Mouse (Mus musculus) c-Kit-positive CD71-positive TER-119-negative erythroid progenitor cells, embryonic 14.5 days (primary cell): ENCODE data around the gene 1190007I07Rik.

Experiments used
- DNase-seq: peaks from one replicate; pipeline ENCODE4 v3.0.0-alpha.2; 2013; ENCODE audit warnings: low read depth

1190007I07Rik gene

DNA sequence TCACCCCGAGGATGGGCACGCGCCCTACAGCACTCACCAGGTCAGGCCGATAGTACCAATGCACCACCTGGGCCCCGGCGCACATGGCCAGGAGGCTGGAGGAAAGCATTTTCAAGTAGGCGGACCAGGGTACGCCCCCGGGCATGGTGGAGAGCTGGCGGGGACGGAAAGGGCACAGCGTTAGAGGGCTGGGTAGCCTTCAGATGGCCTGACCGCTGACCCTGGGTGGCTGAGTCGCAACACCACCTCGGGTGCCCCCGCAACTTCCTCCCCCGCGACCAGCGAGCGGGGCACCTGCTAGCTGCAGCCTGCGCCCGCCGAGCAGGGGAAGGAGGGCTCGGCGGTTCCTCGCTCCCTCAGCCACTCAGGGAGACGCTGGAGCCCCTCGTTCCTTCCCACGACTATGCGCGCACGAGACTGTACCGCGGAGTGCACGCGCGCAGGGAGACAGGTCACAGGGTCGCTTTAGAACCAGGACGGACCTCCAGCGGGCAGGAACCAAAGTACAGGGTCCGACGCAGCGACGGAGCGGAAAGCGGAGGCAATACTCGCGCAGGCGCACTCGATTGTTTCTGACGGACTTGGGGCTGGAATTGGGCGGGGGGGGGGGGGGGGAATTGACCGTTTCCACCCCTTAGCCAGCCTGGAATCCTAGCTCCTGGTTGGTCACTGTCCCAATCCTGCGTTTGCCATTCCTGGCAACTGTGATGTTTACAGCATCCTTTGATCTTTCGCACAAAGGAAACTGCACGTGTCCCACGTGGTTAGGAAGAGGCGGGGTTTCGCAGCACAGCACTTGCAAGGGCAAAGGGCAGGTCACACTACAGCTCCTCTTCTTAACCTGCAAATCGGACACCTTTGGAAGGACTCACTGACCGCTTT, at the start of gene 1190007I07Rik:
Gene 1190007I07Rik, minus strand, starts transcription at position 558 of the 882 bp plus-strand sequence.
- peak; percentile 67 for DNase-seq

DNA sequence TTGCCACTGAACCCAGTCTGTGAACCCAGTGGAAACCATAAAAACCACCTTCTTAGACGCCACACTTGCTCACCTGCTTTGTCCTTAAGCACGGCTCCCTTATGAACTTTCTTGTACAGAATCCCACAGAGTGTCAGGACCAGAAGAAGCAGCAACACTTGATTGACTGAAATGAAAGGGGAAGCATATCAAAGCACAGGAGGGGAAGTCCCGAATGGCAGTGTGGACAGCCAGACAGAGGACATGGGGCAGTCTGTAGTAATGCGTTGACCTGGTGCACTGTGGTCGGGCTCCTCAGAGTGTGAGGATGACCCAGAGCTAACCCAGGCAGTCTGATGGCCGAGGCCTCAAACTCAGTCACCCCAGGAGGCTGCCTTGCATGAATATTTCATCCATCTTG, 47.2 kb upstream of the 1190007I07Rik start:
- DNase-seq = no peak

DNA sequence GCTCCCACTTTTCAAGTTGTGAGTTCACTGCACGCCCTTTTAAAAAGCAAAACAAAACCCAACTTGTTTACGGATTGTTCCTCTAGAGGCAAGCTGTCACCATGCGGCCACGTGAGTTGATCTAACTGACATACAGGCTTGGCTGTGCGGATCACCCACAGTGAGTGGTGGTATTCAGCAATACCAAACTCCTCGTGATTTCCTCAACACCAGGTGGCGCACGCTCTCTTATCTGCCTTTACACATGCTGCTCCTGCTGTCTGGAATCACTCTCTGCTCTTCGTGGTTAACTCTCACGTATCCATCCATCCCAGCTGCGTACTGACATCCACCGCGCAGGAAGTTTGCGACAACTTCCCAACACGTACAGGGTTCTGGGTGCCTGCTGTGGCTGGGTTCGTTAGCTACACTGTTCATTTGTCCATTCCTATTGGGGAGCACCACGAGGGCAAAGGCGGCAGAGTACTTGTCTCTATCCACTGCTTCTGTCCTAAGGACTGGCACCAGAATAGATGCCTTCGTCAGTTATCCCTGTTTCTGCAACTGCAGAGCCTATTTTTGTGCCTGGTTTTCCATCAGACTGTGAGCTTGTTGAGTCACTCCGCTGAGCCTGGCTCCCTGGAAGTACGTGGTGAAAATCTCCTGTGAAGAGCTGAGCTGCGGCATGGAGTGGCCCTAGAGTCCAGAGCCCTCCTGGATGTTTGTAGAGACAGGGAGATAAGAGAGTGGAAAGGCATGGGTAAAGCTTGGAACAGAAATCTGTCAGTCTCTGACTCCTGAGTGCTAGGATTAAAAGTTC, 43.6 kb upstream of the 1190007I07Rik start:
- peak; percentile 60 for DNase-seq

DNA sequence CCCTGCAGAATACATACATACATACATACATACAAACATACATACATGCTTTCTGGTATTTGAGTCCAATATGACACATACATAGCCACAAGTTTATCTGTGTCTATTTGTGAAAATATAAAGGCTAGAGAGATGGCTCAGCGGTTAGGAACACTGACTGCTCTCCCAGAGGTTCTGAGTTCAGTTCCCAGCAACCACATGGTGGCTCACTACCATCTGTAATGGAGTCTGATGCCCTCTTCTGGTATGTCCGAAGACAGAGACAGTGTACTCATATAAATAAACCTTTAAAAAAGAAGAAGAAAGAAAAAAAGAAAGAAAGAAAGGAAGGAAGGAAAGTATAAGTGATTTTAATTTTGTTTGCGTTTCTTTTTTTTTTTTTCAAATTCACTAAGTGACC, 42.9 kb upstream of the 1190007I07Rik start:
- DNase-seq = no peak

DNA sequence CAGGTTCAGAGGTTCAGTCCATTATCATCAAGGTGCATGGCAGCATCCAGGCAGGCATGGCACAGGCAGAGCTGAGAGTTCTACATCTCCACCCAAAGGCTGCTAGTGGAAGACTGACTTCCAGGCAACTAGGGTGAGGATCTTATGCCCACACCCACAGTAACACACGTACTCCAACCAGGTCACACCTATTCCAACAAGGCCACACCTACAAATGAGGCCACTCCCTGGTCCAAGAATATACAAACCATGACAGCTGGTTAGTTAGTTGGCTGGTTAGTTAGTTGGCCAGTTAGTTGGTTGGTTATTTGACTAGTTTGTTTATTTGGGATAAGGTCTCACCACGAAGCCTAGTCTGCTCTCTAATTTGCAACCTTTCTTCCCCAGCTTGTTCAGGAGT, 40.3 kb upstream of the 1190007I07Rik start:
- no peak for DNase-seq

DNA sequence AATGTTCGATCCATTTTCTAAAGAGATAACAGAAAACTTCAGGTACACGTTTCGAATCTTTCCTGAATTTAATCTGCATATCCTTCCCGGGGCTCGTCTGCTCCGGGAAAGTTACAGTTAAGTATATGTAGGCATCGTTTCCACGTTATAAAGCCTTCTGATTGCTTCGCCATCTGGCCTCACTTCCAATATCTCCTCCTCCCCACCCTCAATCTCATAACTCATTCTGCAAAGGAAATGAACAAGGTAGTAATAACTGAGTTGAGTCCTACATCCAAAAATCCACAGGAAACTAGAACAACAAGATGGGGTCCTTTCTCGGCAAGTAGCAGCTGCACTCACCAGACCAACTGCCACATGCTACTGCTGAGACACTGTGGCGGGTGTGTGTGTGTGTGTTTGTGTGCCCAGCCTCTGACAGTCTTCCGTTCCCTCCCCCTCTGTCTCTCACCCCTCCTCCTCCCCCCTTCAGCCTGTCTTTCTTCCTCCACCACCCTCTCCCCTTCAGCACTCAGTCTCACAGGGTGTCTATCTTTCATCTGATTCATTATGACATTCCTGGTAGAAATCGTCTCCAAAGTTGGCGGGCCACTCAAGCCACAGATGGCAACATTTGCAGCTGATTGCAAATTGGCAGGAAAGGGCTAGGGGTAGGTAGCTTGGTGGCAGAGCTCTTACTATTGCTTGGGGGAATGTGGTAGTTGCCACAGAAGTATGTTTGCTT, 39.4 kb upstream of the 1190007I07Rik start:
- no peak for DNase-seq

DNA sequence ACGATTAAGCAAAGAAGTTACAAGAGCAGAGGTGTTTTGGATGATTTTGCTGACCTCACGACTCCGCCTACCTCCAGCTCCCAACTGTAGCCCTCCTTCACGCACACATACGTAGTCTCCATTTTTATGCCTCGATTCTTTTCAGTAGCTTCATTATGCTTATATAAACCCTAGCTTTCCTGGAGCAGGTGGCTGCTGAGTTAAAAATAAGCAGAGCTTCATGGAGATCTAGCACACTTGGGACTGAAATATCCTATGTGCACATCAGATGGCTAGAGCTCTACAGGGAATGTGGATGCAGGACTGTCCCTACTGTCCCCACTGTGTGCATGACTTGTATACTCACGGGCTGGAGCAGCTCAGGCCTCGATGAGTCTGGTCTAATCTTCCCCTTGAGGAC, 38.8 kb upstream of the 1190007I07Rik start:
- no peak for DNase-seq

DNA sequence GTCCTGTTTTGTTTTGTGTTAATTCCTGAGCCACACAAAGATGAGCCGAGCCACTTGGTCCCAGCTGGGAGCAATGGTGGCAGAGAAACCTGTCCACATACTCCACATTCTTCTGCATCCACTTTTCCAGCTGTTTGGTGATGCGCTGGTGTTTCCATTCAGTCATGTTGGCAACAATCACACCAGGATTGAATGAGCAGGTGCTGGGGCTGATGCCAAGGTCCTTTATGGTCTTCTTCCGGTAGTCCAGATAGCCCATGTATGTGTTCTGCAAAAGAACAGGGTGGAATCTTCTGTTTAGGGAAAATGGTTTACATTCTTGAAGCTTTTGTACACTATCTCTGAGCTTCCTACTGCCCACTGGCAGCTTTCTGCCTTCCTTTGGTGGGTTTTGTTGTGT, 31.6 kb upstream of the 1190007I07Rik start:
- DNase-seq = no peak

DNA sequence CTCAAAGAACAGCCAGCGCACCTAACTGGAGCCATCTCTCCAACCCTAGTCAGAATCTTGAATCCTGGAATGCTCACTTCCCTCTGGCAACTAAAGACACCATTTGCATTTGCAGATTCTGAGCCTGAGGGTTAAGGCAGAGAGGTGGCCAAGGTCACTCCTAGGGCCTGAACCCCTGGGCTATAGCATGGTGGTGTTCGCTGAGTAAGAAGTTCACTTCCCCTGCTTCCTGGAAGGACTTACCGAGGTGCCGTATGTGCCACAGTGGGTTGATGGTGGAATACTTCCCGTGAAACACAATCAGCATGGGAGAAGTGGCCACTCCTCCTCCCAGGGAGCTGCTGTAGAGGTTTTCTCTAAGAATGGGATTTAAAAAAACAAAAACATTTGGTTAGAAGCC, 29.6 kb upstream of the 1190007I07Rik start:
- DNase-seq = no peak

DNA sequence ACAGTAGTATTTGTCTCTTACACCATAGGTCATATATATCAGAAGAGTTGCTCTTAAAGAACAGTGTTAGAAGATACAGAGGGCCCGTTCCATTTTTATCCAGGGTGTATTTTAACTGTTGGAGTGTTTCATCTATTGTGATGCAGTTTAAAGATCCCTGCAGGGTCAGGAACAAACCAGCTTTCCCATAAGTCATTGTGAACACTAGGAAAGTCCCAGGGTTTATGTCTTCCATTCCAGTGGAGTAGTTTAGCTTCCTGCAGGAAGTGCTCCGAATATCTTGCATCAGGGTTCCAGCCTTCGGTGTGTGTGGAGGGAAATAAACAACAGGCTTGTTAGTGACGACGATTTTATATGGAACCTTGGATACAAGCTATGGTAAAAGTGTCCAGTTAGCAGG, 28.2 kb upstream of the 1190007I07Rik start:
- no peak for DNase-seq

DNA sequence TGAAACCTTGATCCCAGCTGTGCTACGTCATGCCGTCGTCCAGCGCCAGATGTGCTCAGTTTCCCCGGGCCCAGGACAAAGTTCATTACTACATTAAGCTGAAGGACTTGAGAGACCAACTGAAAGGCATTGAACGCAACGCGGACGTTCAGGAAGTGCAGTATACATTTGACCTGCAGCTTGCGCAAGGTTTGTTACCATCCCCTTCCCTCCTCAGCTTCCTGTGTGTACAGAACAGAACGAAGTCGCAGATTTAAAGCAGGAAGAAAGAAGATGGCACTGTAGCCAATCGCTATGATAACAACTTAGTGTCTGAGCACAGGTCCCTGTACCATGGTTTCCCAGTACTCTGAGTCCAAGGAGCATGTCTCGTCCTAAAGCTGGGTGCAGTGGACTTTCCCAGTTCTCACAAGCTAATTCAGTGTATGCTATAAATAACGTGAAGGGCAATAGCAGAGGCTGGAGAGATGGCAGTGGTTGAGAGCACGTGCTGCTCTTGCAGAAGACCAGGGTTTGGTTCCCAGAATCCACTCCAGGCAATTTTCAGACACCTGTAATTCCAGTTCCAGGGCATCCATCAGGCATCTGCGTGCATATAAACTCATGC, 24.3 kb upstream of the 1190007I07Rik start:
- DNase-seq = no peak

DNA sequence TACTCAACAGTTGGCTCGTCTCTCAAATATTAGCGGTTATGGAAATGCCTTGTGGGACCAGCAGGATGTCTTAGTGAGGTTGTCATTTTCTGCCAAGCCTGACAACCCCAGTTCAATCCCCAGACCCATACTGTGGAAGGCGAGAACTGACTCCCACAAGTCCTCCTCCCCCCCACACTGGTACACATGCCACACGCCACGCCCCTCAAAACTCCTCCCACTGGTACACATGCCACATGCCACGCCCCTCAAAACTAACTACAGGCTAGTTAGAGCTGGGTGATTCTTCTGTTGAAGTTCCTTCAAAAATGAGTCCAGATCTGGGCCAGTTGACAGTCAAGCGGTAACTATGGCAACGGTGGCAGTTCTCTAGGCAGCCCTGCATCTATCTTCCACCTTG, 23.1 kb upstream of the 1190007I07Rik start:
- DNase-seq = no peak

DNA sequence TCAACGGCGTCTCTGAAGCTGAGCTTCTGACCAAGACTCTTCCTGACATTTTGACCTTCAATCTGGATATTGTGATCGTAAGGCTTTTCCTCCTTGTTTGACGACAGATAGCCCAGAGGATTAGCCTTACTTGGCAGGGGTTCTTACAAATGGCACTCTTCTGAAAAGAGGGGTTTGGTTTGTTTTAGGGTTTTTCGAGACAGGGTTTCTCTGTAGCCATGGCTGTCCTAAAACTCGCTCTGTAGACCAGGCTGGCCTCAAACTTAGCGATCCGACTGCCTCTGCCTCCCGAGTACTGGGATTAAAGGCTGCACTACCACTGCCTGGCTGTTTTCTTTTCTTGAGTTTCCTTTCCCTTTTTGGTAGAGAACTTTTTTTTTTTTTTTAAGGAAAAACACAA, 18.5 kb upstream of the 1190007I07Rik start:
- no peak for DNase-seq

DNA sequence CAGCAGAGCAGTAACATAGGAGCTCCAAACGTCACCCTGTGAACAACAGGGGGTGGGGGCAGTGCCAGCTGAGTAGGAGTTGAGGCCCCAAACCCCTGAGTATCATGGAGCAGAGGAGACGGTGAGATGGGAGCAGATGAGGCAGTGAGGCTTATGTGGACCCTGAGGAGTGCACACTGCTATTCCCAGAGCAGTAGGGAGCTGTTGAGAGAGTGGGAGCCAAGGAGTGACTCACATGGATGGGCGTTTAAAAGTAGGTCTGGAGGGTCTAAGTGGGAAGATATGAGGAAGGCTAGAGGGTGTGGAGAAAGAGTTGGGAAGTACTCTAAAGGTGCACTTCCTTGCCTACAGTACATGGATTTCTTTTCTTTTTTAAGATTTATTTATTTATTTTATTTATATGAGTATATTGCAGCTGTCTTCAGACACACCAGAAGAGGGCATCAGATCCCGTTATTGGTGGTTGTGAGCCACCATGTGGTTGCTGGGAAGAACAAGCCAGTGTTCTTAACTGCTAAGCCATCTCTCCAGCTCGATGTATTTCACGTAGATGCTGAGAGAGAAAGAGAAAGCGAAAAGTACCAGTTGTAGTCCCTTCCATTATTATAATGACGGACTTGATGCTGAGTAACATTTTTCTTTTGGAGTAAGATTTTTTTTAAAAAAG, 16.1 kb upstream of the 1190007I07Rik start:
- no peak for DNase-seq

DNA sequence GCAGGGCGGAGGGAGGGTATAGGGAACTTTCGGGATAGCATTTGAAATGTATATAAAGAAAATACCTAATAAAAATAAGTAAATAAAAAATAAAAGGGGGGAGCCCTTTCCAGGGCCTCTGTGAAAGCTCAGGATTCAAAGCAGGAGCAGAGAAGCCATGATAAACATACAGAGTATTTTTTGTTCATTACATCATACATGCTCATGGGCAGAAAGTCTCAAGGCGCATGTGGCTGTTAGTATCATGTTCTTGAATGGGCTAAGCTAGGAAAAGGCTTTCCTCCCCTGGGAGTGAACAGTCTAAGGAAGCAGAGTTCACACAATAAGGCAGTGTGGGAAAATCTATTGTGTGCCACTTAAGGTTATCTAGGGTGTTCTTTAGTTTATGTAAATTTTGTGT, 13.3 kb upstream of the 1190007I07Rik start:
- no peak for DNase-seq

DNA sequence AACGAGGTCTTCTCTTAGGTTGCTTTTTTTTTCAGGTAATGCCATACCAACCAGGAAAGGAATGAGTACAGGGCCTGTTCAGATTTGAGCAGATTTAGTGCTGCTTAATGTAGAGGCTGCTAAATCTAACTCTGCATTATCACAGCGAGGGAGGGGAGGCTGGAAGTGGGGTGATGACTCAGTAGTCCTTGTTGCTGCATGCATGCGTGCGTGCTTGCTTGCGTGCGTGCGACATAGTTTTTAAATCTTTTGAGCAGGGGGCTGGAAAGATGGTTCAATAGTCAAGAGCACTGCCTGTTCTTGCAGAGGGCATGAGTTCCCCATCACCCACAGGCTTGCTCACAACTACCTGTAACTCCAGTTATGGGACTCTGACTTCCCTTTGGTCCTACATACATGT, 11.3 kb upstream of the 1190007I07Rik start:
- no peak for DNase-seq

DNA sequence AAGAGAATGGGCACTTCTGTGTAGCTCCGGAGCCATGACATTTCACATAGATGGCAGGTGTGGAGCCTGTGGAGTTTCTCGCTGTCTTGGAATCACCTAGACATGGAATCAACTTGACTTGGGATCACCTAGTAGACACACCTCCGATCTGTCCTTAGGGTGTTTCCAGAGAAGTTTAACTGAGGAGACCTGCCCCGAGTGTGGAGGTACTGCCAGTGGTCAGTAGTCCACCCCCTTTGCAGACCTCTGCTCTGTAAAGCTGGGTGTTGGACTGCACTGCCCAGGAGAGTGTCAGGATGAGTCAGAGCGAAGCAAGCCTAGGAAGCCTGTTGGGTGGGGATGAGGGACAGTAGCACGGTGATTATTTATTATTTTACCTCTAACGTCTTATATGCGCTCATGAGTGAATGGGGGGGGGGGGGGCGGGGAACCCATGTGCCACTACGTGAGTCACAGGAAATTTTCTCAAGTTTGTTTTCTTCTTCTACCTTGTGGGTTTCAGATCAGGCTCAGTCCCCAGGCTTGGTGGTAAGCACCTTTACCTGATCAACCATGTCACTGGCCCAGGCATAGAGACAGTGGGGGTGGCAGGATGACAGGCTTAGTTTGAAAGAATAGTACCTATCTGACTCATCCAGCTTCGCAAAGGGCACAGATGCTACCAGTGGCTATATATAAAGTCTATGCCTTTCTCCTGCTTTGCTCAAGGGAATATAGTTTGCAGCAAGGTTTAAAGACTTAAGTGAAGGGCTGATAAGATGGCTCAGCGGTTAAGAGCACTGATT, 9.7 kb upstream of the 1190007I07Rik start:
- DNase-seq = no peak

DNA sequence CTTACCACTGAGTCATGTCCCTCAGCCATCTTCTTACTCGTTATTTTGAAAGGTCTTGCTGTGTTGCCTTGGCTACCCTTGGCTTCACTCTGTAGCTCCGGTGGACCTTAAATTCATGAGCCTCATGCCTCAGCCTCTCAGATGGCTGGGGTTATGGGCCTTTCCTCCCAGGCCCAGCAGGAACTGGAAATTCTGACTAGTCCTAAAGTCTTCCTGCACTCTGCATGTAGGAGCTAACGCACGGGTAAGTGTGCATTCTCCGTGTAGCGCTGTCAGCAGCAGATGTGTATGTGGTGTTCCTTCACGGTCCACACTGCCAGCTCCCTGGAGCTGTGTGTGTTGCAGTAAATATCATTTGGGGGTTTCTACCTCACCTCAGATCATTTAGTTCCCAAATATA, 8.1 kb upstream of the 1190007I07Rik start:
- no peak for DNase-seq

DNA sequence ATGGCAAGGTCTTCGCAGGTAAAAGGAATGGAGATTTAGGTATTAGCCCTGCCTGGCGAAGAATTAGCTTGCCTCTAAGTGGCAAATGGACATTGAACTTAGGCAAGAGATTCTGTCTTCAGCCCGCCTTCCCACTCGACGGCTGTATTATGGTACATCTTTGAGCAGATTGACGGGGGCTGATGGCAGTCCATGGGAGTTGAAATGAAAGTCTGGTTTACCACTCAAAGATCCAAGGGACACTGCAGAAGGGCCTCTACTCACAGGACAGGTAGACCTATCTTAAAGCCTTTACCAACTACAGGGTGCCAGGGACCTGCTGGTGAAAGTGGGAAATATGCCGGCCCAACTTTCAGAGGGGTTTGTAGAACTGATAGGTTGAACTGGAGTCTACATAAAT, 7.5 kb upstream of the 1190007I07Rik start:
- peak; percentile 31 for DNase-seq

DNA sequence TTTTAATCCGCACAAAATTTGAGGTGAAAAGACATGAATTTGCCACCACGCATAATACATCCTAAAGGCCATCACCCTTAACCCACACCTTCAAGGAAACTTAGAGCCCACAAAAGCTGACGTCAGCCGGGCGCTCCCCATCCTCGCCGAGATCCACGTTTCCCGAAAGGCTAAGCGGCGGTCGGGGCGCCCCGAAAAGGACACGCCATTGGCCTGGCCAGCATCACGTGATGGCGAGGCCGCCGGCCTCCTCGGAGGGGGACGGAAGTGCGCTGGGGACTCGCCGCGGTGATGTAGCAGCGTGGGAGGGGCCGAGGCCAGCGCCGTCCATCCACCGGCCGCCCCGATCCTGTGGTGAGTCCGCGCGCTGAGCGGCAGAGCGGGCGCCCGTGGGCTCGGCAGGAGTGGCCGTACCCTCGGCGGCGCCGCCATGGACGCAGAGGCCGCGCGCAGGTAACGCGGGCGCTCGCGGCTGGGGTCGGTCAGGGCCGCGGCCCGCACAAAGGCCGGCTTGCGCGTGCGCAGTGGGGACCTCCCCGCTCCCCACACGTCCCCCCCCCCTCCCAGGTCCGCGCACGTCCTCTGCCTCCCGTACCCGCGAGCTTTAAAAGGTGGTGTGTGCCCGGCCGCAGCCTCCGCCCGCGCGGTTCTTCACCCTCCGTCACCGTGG, 6.7 kb upstream of the 1190007I07Rik start, which contains the start of gene Tdg:
Gene Tdg, plus strand, starts transcription at position 243 of the 670 bp plus-strand sequence.
- peak; percentile 88 for DNase-seq
